Mouse (Mus musculus): ENCODE results near the gene 1700018G05Rik.
"Not testable (repeated sequence)": the region's sequence is repeated elsewhere in the genome, so short reads cannot be mapped to it uniquely, and the experiment has no call there.

Gene 1700018G05Rik

DNA sequence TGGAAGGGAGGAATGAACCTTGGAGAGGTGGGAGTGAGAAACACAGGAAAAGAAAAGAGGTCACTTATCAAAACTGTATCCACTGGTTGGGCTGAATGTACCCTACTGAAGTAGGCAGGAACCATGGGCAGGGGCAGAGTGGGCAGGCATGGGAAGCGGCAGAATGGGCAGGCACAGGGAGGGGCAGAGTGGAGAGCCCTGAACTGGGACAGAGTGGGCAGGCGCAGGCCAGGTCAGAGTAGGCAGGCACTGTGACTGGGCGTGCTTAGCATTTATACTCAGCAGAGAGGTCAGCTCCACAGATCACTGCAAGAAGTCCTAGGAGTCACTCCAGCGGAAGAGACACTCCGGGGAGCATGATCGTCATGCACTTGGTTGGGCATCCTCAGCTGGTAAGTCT is at the start of gene 1700018G05Rik:
Gene 1700018G05Rik, plus strand, starts transcription at position 301 of the 400 bp plus-strand sequence.
- DNase-seq (ENCODE audit: low spot score in 2 of 2), result not testable (repeated sequence)

DNA sequence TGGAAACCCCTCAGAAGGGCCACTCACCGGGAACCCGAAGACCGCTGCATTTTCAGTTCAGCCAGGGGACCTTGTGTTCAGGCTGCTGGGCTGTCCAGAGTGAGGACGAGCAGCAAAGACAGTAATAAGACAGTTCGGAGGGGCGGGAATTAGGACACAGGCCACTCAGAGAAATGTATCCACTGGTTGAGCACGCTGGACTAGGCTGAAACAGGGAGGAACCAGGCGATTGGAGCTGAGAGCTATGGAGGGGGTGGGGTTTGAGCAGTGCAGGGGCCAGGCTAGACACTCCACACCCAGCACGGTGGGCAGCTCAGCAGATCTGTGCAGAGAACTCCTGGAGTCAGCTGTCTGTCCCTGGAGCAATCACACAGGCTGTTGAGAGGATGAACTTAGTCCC is 19.6 kb upstream of the 1700018G05Rik start, which contains the start of the genes Dmrtc1a and 1700011M02Rik:
Gene Dmrtc1a, minus strand, starts transcription at position 101 of the 400 bp plus-strand sequence.
Gene 1700011M02Rik, plus strand, starts transcription at position 319 of the 400 bp plus-strand sequence.
- not testable (repeated sequence) for DNase-seq (ENCODE audit: low spot score in 2 of 2)

DNA sequence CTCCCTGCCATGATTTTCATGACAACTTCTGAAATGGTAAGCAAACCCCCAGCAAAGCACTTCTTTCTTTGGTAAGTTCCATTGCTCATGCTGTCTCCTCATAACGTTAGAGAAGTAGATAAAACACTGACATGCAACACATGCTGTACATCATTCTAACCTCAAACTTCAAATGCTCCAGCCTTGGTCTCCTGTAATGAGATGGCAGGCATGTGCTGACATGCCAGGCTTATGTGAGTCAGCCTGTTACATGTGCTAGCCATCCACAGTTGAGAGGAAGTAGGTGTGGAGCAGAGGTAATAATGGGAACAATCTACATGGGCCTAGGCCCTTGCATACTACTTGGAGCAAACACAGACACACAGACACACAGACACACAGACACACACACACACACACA is 13.3 kb upstream of the 1700018G05Rik start:
- DNase-seq (ENCODE audit: low spot score in 2 of 2), result not testable (repeated sequence)

DNA sequence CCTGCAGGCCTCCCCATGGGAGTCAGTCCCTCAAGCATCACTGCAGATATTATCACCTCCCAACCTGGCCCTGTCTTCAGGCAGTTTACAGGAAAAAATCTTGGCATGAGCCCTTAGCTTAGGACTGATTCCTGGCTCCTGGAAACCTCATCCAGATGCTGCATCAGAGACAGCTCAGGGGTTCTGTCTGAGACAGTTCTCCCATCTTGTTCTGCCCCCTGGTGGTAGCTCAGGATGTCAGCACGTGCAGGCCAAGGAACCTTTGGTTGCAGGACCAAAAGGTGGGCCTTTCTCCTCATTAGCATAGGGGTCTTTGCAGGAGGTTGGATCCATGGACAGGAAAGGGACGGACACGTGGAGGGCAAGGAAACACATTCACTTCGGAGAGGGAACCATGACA is 1.5 kb upstream of the 1700018G05Rik start:
- DNase-seq (ENCODE audit: low spot score in 2 of 2), result not testable (repeated sequence)

DNA sequence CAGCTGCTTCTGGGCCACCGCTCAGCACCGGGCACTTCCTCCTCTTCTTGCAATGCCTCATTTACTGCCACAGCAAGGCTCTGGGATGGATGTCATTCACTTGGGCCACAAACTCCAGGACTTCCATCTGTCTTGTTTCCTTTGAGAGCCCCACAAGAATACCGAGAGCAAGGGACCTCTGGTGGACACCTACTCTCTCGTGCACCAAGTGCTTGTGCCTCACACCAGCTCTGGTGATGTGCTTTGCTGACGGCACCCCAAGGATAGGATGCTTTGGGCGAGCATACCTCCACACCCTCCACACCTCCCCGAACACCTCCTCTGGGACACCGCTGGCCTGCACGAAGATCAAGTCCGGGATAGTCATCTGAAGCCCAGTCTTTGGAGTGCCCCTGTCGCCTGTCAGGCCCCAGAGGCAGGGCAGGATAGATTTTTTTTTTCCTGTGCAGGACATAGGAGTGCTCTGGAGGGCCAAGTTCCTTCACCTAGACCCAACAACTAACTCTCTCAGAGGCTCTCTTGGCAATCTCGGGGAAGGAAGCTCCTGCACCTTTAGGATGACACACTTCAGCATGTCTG is 4.9 kb downstream of the 1700018G05Rik start:
- DNase-seq (ENCODE audit: low spot score in 2 of 2), result no peak

DNA sequence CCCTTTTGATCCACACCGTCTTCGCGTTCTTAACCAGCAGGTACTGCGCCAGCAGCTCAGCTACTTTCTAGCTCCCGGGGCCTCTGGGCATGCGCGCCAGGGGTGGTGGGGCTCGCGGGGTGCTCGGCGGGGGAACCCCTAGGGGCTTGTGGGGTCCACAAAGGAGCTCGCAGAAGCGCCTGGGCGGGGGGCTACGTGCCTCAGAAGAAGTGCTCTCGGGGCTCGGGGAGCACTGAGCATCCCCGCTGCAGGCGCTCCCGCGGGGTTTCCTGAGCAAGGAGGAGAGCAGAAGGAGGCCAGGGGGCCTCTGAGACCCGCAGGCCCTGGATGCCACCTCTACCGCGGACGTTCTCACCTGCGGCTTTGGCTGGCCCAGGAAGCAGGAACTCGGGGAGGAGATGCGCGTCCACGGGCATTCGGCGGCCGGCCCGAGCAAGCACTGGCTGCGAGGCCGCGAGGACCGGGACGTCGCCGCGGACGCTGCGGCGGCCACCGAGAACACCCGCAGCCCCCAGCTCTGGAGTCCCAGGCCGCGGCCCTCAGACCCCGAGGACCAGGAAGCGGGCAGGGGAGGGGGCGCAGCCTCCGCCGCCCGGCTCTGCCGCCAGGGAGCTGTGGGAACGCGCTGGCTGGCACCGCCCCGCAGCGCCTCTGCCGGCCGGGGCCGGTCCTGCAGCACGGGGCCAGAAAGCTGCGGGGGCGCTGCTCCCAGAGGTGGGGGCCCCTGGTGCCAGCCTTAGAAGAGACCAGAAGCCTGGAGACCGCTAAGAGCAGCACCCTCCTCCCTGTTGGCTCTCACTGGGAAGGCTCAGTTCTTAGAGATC is 5.6 kb downstream of the 1700018G05Rik start:
- DNase-seq (ENCODE audit: low spot score in 2 of 2), result peak in 1 of 2 experiments; percentile 28

DNA sequence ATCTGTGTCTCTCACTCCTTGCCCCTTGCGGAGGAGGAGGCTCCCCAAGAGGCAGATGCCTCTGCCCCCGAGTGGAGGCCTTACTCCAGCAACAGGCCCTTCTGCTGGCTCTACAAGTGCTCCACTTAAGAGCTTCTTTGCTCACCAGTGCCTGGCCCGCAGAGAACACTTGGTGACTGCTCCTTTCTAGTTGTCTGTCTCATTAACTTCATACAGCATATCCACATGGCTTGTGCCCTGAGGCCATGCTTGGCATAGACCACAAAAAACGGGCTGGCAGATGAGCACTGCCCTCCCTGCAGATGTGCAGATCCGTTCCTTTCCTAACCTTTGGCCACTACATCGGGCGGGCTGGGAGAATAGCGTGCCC is 6.2 kb downstream of the 1700018G05Rik start:
- DNase-seq (ENCODE audit: low spot score in 2 of 2), result no peak

DNA sequence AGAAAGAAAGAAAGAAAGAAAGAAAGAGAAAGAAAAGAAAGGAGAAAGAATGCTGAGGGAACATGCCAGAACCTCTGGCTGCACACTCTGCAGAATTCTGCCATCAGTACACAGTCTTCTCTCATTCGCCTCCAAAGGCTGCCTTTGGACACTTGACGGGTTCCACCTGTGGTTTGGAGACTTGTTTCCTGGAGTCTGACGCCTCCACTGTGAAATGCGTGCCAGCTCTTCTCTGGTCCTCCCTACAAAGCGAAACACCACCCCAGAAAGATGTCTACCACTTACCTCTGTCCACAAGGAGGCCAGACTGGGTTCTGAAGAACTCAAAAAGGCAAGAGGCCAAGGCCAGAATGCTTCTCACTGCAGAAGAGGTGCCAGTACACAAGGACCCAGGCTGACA is 8.6 kb downstream of the 1700018G05Rik start:
- no peak for DNase-seq (ENCODE audit: low spot score in 2 of 2)

DNA sequence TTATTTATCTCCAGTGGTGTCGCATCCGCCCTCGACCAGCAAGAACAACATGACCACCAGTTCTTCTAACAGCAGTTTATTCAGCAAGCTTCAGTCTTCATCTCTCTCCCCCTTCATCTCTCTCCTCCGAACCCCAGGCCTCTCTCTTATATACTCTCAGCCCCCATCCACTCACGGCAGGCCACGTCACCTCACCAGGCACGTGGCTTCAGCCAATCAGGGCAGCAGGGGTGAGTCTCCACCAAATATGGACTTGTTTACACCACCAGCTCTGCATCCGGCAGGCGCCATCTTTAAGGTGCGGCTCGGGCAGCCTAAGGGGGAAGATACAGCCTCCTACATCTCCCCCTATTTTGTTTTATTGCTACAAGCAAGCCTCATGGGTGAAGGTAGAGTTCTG is 22.0 kb downstream of the 1700018G05Rik start:
- not testable (repeated sequence) for DNase-seq (ENCODE audit: low spot score in 2 of 2)

DNA sequence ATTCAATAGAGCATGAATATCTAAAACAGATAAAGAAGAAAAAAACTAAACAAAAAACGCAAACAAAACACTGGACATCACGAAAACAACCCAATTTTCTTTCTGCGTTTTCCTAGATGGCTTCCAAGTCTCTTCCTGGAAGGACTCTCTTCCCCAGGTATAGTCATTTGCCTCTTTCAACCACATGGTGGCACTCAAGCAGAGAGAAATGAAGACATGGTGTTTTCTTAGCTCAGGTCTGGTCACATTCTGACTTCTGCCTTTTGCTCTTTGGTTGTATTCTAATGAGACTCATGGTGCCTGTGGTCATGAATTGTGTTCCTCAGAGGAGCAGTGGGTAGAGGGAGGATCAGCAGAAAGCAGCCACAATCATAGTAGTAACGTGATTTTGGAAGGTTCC is 30.7 kb downstream of the 1700018G05Rik start:
- no peak for DNase-seq (ENCODE audit: low spot score in 2 of 2)

DNA sequence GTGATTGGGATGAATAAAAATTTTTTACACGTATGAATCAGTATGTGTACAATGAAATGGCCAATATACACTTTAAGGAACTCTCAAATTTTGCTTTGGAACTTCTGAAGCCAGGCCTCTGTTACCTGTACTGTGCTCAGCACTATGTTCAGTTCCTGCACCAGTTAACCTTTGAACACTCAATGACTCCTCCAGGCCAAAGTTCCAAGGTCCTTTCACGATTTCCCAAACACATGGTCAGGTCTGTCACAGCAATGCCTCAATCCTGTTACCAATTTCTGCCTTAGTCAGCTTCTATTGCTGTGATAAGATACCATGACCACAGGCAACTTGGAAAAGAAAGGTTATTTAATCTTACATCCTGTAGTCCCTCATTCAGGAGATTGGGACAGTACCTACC is 32.4 kb downstream of the 1700018G05Rik start:
- no peak for DNase-seq (ENCODE audit: low spot score in 2 of 2)
